Mouse (Mus musculus) hindbrain, embryonic 16.5 days (tissue): ENCODE measurements around the gene Acan. TPM values are rescaled to one million over a fixed set of nuclear protein-coding genes. Genes with fewer than 3 reads are reported as not detected.
A peak's percentile ranks its signal among the peaks of the same experiment; 100 is the strongest.

Experiments used
- ATAC-seq: fragments of 200-750 bp; cut with Nextera tagmentation; 2 replicates; pipeline ENCODE4 v1.8.0; 2017; ENCODE audit warnings: moderate TSS enrichment, moderate library complexity
- H3K27ac ChIP-seq: fragments of 300-500 bp; sonication (generic); 2 replicates; pipeline ENCODE4 v1.5.1; 2014; ENCODE audit warnings: low read depth, mild to moderate bottlenecking, control low read depth, low read length, moderate library complexity
- H3K27me3 ChIP-seq: fragments of 300-500 bp; sonication (generic); replicated peaks from 2 replicates; pipeline ENCODE4 v1.6.1; 2014; ENCODE audit warnings: low read length; ENCODE audit not compliant: control insufficient read depth, insufficient read depth
- H3K36me3 ChIP-seq: fragments of 300-500 bp; sonication (generic); 2 replicates; pipeline ENCODE4 v1.6.1; 2014; ENCODE audit warnings: mild to moderate bottlenecking, low read length, moderate library complexity, mixed read lengths; ENCODE audit not compliant: control insufficient read depth, insufficient read depth
- H3K4me1 ChIP-seq: fragments of 300-500 bp; sonication (generic); 2 replicates; pipeline ENCODE4 v1.6.1; 2014; ENCODE audit warnings: low read depth, low read length; ENCODE audit not compliant: control insufficient read depth, insufficient read depth
- H3K4me2 ChIP-seq: fragments of 300-500 bp; sonication (generic); 2 replicates; pipeline ENCODE4 v1.6.1; 2014; ENCODE audit warnings: mild to moderate bottlenecking, low read length, control low read depth, moderate library complexity
- H3K4me3 ChIP-seq: fragments of 300-500 bp; sonication (generic); 2 replicates; pipeline ENCODE4 v1.5.1; 2014; ENCODE audit warnings: mild to moderate bottlenecking, low read length, control low read depth, moderate library complexity
- H3K9ac ChIP-seq: fragments of 300-500 bp; sonication (generic); 2 replicates; pipeline ENCODE4 v1.6.1; 2014; ENCODE audit warnings: low read depth, mild to moderate bottlenecking, control low read depth, low read length, moderate library complexity
- H3K9me3 ChIP-seq: fragments of 300-500 bp; sonication (generic); 2 replicates; pipeline ENCODE4 v1.6.1; 2014; ENCODE audit warnings: mild to moderate bottlenecking, low read length, moderate library complexity; ENCODE audit not compliant: control insufficient read depth
- WGBS: fragments of 180-500 bp; shearing (Covaris S2); extraction: QIAGEN DNeasy Blood & Tissue Kit; methylation state at CpG from one replicate; pipeline ENCODE4 v1.1.7; 2014; 5-methylcytosine and 5-hydroxymethylcytosine counted together
- polyA plus RNA-seq: library from polyadenylated mRNA; unstranded; fragments of >200 nt; fragmentation: Nextera tagmentation; extraction: Ambion mirVana; gene quantifications from 2 replicates; pipeline ENCODE4 v1.2.1, GENCODE M21; 2015

Acan gene
- polyA plus RNA-seq, 1 experiment from 2014 or later, result 0.36 TPM

GRCm38 (mm10) chr7:79067466-79067865 is 14.2 kb downstream of the Acan start:
- Histone ChIP-seq H3K9me3 (no peaks in the 10 kb centered on the region), H3K4me1 (no peaks in the 10 kb centered on the region), H3K27ac (no peak overlapping the region), H3K27me3 (no peaks in the 10 kb centered on the region), H3K36me3 (no peaks in the 10 kb centered on the region), H3K4me2 (no peak overlapping the region), H3K9ac (no peak overlapping the region), H3K4me3 (no peak overlapping the region)
- no peak for ATAC-seq
- 54% methylated on average over 7 of the region's 7 CpGs for WGBS

GRCm38 (mm10) chr7:79068231-79068630 is 14.9 kb downstream of the Acan start:
- no peak for ATAC-seq

GRCm38 (mm10) chr7:79079212-79079611 is 25.9 kb downstream of the Acan start:
- Histone ChIP-seq H3K4me1 (no peaks in the 10 kb centered on the region), H3K4me2 (no peak overlapping the region), H3K36me3 (no peaks in the 10 kb centered on the region), H3K9me3 (no peaks in the 10 kb centered on the region), H3K27me3 (no peaks in the 10 kb centered on the region), H3K4me3 (no peak overlapping the region), H3K9ac (no peak overlapping the region), H3K27ac (no peak overlapping the region)
- ATAC-seq, result no peak
- 54% methylated on average over 3 of the region's 3 CpGs for WGBS

More at GRCm38 (mm10) chr7:79068231-79068630, 14.9 kb downstream of the Acan start:
- H3K27ac ChIP-seq, result no peak overlapping the region
- WGBS, result 62% methylated on average over 4 of the region's 4 CpGs
- no peak overlapping the region for H3K4me2 ChIP-seq
- no peaks in the 10 kb centered on the region for H3K4me1 ChIP-seq
- H3K27me3 ChIP-seq, result no peaks in the 10 kb centered on the region
- H3K9me3 ChIP-seq, result no peaks in the 10 kb centered on the region
- H3K9ac ChIP-seq, result no peak overlapping the region
- no peaks in the 10 kb centered on the region for H3K36me3 ChIP-seq
- H3K4me3 ChIP-seq, result no peak overlapping the region

- H3K4me1 ChIP-seq, result no peaks in the 10 kb centered on the region
- no peak overlapping the region for H3K9ac ChIP-seq
- H3K27ac ChIP-seq, result no peak overlapping the region
- no peak overlapping the region for H3K4me2 ChIP-seq
- no peaks in the 10 kb centered on the region for H3K36me3 ChIP-seq
- no peak overlapping the region for H3K4me3 ChIP-seq
- ATAC-seq, result peak; percentile 87
- no peaks in the 10 kb centered on the region for H3K9me3 ChIP-seq
- H3K27me3 ChIP-seq, result no peaks in the 10 kb centered on the region
- 20% methylated on average over 7 of the region's 7 CpGs for WGBS
Observed at GRCm38 (mm10) chr7:79080572-79081399, 27.5 kb downstream of the Acan start.

GRCm38 (mm10) chr7:79089111-79089510 is 35.8 kb downstream of the Acan start:
- H3K9me3 ChIP-seq, result no peaks in the 10 kb centered on the region
- no peak overlapping the region for H3K27ac ChIP-seq
- no peak overlapping the region for H3K4me3 ChIP-seq
- no peak for ATAC-seq
- H3K4me2 ChIP-seq, result no peak overlapping the region
- H3K4me1 ChIP-seq, result no peaks in the 10 kb centered on the region
- H3K27me3 ChIP-seq, result no peaks in the 10 kb centered on the region
- WGBS, result 77% methylated on average over 4 of the region's 4 CpGs
- no peaks in the 10 kb centered on the region for H3K36me3 ChIP-seq
- no peak overlapping the region for H3K9ac ChIP-seq

GRCm38 (mm10) chr7:79096492-79096891 is 43.2 kb downstream of the Acan start:
- H3K27me3 ChIP-seq, result 0 out of 2 replicates have a peak, but pooled peaks cover 2% of the 10 kb centered on the region
- H3K4me3 ChIP-seq, result no peak overlapping the region
- no peak overlapping the region for H3K4me2 ChIP-seq
- no peaks in the 10 kb centered on the region for H3K9me3 ChIP-seq
- ATAC-seq, result no peak
- H3K9ac ChIP-seq, result no peak overlapping the region
- no peaks in the 10 kb centered on the region for H3K4me1 ChIP-seq
- H3K36me3 ChIP-seq, result no peaks in the 10 kb centered on the region
- 72% methylated on average over 5 of the region's 5 CpGs for WGBS
- no peak overlapping the region for H3K27ac ChIP-seq

GRCm38 (mm10) chr7:79113848-79114247 is 60.6 kb downstream of the Acan start:
- no peaks in the 10 kb centered on the region for H3K36me3 ChIP-seq
- no peak overlapping the region for H3K27ac ChIP-seq
- 26% methylated on average over 4 of the region's 4 CpGs for WGBS
- no peaks in the 10 kb centered on the region for H3K27me3 ChIP-seq
- ATAC-seq, result no peak
- peaks cover 3% of the 10 kb centered on the region; the same call in 1 of the 2 replicates for H3K4me1 ChIP-seq
- H3K9ac ChIP-seq, result no peak overlapping the region
- no peak overlapping the region for H3K4me2 ChIP-seq
- H3K9me3 ChIP-seq, result no peaks in the 10 kb centered on the region; the same call in 1 of the 2 replicates
- H3K4me3 ChIP-seq, result no peak overlapping the region

GRCm38 (mm10) chr7:79123465-79123864 is 70.2 kb downstream of the Acan start:
- Histone ChIP-seq H3K36me3 (no peaks in the 10 kb centered on the region), H3K4me1 (no peaks in the 10 kb centered on the region), H3K9me3 (no peaks in the 10 kb centered on the region), H3K27me3 (no peaks in the 10 kb centered on the region), H3K27ac (no peak overlapping the region), H3K4me3 (no peak overlapping the region), H3K4me2 (no peak overlapping the region), H3K9ac (no peak overlapping the region)
- 78% methylated on average over 5 of the region's 5 CpGs for WGBS
- ATAC-seq, result no peak

GRCm38 (mm10) chr7:79129883-79130282 is 76.6 kb downstream of the Acan start:
- H3K27ac ChIP-seq, result no peak overlapping the region
- peak overlapping the region; percentile 54 for H3K4me2 ChIP-seq
- peak overlapping the region; percentile 34 for H3K4me3 ChIP-seq
- H3K27me3 ChIP-seq, result peaks cover 14% of the 10 kb centered on the region
- no peak overlapping the region for H3K9ac ChIP-seq
- H3K9me3 ChIP-seq, result no peaks in the 10 kb centered on the region
- H3K4me1 ChIP-seq, result peaks cover 11% of the 10 kb centered on the region
- 20% methylated on average over 8 of the region's 8 CpGs for WGBS
- no peak for ATAC-seq
- H3K36me3 ChIP-seq, result no peaks in the 10 kb centered on the region
